Mouse (Mus musculus): Measurements from ENCODE around the gene Hist1h1d.
"Not testable (repeated sequence)": the region's sequence is repeated elsewhere in the genome, so short reads cannot be mapped to it uniquely, and the experiment has no call there.

Hist1h1d gene

DNA sequence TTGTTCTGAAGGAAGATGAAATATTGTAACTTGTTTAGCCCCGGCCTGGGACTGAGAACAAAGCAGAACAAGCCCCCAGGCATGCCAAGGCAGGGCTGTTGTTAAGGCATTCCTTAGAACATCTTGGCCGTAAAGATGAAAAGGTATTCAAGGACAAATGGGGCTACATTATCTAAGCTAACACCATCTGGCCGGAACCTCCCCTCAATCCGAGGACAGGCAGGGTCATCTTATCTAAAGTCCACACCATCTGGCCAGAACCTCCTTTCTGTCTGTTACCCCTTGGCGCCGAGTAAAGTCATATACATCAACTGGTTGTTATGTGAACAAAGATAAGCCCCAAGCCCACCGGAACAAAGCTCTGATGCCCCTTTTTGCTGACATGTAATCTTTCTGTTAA is 38.8 kb downstream of the Hist1h1d start:
- not testable (repeated sequence) for DNase-seq (ENCODE audit: low spot score)

GRCm38 (mm10) chr13:23592614-23593013 is 39.6 kb downstream of the Hist1h1d start:
- DNase-seq (ENCODE audit: low spot score) = no peak

DNA sequence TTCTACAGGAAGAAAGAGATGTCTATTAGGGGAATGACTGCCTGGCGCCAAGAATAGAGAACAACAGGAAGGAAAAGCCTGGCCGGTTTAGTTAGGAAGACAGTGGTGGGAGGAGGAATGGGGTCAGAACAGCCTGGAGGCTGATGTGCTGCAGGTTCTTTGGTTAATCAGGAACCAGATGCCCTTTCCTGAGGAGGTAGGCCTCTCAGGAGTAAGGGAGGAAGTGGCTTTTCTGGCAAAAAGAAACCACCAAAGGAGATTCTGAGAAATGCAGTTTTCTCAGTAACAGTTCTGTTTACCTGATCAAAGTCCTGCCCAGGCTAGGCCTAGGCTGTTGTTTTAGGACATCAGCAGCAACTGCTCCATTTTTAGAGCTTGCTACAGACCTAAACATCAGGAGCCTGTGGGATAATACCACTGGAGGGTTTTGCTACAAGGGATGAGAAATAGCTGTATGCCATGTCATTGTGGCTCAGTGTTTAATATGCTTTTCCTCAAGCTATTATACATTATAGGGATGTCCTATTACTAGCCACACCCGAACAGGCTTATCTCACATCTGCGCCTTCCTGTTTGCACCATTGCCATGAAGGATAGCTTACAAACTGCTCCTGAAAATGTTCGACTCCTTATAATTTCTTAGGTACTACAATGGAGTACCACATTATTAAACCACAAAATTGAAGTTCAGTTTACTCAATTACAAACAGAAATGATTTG is 40.1 kb downstream of the Hist1h1d start:
- DNase-seq (ENCODE audit: low spot score) = no peak

DNA sequence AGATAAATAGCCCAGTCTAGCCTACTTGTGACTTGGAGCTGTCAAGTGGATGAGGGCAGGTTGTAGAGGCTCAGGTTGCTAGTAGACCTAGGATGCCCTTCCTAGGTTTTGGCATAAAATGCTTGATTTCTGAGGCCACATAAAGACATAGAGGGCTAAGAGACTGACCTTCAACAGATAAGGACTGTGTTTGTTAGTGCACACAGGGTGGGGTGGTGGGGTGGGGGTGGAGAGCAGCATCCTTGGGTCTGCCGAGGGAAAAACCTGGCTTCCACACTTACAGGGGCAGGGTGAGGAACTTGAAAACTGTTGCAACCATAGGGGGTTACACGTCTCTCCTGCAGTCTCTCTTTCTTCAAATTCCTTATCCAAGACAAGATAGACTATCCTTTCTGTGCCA is 42.1 kb downstream of the Hist1h1d start:
- no peak for DNase-seq (ENCODE audit: low spot score)

DNA sequence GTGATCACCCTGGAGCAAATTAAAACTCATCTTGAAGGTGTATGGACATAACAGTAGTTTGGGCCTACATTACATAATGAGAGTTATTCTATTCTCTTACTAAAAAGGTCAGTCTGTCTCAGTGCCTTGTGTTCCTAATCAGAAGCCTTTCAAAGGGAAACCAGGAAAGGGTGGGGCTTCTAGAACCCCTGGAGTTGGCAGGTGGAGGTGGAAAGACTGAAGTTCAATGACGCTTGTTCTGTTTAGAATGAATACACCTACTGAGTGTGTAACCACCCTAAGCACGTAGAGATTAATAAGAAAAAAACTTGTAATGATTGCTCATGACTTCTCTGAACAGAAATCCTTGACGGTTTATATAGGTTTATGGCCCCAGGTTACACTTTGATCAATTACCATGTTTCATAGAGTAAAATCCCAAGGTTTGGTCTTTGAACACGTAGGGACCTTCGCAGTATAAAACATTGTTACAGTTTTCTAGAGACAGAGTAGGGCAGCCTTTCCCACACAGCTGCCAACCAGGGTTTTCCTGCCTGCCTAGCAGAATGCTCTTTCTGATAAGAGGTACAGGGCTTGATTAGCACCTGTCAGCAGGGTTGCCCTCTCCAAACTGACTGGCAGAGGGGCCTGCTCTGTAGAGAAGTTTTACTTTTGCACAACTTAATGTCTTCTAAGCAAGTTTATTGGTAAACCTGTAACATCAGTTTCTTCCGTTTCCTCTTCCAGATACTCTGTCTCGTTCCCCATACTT is 42.7 kb downstream of the Hist1h1d start:
- DNase-seq (ENCODE audit: low spot score) = no peak

DNA sequence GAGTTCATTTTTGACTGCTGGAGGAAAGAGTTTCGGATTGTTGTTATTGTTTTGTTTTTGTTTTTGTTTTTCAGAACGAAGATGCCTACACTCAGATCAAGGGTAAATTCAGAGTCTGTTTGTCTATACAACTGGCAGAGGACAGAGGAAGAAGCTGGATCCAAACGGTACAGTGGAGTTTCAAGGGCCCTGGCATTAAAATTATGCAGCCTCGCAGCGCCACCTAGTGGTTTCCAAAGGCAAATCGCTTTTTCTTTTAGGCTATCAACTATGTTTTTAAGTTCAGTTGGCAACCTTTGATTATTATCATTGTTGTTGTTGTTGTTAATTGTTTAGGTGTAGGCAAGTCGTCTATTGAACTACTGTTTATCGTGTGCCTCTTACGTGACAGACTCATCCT is 44.9 kb downstream of the Hist1h1d start:
- DNase-seq (ENCODE audit: low spot score) = peak; percentile 88

DNA sequence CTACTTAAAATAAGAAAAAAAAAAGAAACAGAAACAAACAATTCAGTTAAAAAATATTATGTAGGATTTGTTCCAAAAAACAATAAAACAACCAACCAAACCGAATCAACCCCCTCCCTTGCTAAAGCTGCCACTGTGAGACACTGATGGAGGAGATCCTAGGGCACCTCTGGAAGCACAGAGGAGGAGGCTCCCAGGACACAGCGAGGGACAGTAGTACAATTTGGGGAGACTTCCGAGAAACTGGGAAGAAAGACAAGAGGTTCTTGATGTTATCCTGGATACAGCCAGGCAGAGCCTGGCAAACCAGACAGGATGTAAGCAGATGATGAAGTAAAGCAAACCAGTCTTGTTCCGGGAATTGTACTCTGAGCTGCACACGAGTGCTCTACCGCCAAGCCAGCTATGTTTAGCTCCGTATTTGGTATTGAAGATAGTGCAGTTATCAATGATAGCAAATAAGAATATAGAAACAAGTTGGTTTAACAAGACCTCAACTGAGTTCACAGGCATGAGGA is 50.2 kb downstream of the Hist1h1d start:
- DNase-seq (ENCODE audit: low spot score) = no peak

GRCm38 (mm10) chr13:23604452-23604851 is 51.4 kb downstream of the Hist1h1d start:
- DNase-seq (ENCODE audit: low spot score) = no peak

- no peak for DNase-seq (ENCODE audit: low spot score)
Observed at GRCm38 (mm10) chr13:23605052-23605451, 52.0 kb downstream of the Hist1h1d start.

DNA sequence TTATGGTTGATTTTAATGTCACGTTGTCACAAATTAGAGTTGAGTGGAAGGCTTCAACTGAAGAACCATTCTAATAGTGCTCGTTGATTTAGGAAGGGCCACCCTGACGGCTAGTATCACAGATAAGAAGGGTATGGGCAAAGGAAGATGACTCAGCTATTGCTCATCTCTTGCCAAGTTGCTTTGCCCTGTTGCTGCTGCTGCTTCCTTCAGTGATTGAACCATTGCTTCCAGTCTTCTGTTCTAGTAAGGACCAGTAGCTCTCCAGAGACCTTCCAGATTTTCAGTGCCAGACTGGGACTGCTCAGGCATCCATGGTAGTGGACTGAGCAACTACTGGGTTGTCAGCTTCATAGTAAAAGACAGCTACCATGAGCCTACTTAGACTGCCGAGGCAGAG is 56.1 kb downstream of the Hist1h1d start:
- DNase-seq (ENCODE audit: low spot score) = no peak

DNA sequence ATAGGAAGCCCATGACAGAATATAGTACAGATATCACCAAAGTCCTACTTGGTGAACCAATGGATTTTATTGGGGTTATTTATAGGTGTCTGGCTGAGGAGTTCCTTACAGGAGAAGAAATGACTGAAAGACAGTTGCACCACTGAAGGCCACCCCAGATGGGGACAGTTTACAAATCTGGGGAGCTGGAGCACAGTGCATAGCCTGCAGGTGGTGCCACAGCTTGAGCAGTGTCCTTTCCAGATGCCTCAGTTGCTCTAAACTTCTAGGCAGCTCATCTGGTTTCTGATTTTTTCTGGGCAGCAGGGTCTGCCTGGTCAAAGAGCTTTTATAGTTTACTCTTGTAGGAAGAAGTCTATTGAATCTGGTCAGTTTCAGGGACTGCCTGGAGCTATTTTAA is 56.8 kb downstream of the Hist1h1d start:
- no peak for DNase-seq (ENCODE audit: low spot score)
